Mouse (Mus musculus) hindbrain, embryonic 16.5 days (tissue): ENCODE results near the gene Gm48552. TPM values are rescaled to one million over a fixed set of nuclear protein-coding genes. Genes with fewer than 3 reads are reported as not detected.
A peak's percentile ranks its signal among the peaks of the same experiment; 100 is the strongest.

Source experiments
- ATAC-seq: fragments of 200-750 bp; cut with Nextera tagmentation; 2 replicates; pipeline ENCODE4 v1.8.0; 2017; ENCODE audit warnings: moderate TSS enrichment, moderate library complexity
- H3K27ac ChIP-seq: fragments of 300-500 bp; sonication (generic); 2 replicates; pipeline ENCODE4 v1.5.1; 2014; ENCODE audit warnings: low read depth, mild to moderate bottlenecking, control low read depth, low read length, moderate library complexity
- H3K27me3 ChIP-seq: fragments of 300-500 bp; sonication (generic); replicated peaks from 2 replicates; pipeline ENCODE4 v1.6.1; 2014; ENCODE audit warnings: low read length; ENCODE audit not compliant: control insufficient read depth, insufficient read depth
- H3K36me3 ChIP-seq: fragments of 300-500 bp; sonication (generic); 2 replicates; pipeline ENCODE4 v1.6.1; 2014; ENCODE audit warnings: mild to moderate bottlenecking, low read length, moderate library complexity, mixed read lengths; ENCODE audit not compliant: control insufficient read depth, insufficient read depth
- H3K4me1 ChIP-seq: fragments of 300-500 bp; sonication (generic); 2 replicates; pipeline ENCODE4 v1.6.1; 2014; ENCODE audit warnings: low read depth, low read length; ENCODE audit not compliant: control insufficient read depth, insufficient read depth
- H3K4me2 ChIP-seq: fragments of 300-500 bp; sonication (generic); 2 replicates; pipeline ENCODE4 v1.6.1; 2014; ENCODE audit warnings: mild to moderate bottlenecking, low read length, control low read depth, moderate library complexity
- H3K4me3 ChIP-seq: fragments of 300-500 bp; sonication (generic); 2 replicates; pipeline ENCODE4 v1.5.1; 2014; ENCODE audit warnings: mild to moderate bottlenecking, low read length, control low read depth, moderate library complexity
- H3K9ac ChIP-seq: fragments of 300-500 bp; sonication (generic); 2 replicates; pipeline ENCODE4 v1.6.1; 2014; ENCODE audit warnings: low read depth, mild to moderate bottlenecking, control low read depth, low read length, moderate library complexity
- H3K9me3 ChIP-seq: fragments of 300-500 bp; sonication (generic); 2 replicates; pipeline ENCODE4 v1.6.1; 2014; ENCODE audit warnings: mild to moderate bottlenecking, low read length, moderate library complexity; ENCODE audit not compliant: control insufficient read depth
- WGBS: fragments of 180-500 bp; shearing (Covaris S2); extraction: QIAGEN DNeasy Blood & Tissue Kit; methylation state at CpG from one replicate; pipeline ENCODE4 v1.1.7; 2014; 5-methylcytosine and 5-hydroxymethylcytosine counted together
- polyA plus RNA-seq: library from polyadenylated mRNA; unstranded; fragments of >200 nt; fragmentation: Nextera tagmentation; extraction: Ambion mirVana; gene quantifications from 2 replicates; pipeline ENCODE4 v1.2.1, GENCODE M21; 2015

Gene Gm48552
- polyA plus RNA-seq, 1 experiment from 2014 or later: 1.5 TPM

GRCm38 (mm10) chr10:81401521-81402226 is 12.9 kb downstream of the Gm48552 start:
- Histone ChIP-seq H3K4me3 (no peak overlapping the region), H3K4me2 (peak overlapping the region; percentile 28), H3K9me3 (no peaks in the 10 kb centered on the region), H3K27me3 (no peaks in the 10 kb centered on the region), H3K9ac (peak overlapping the region; percentile 45), H3K27ac (peak overlapping the region; percentile 81), H3K36me3 (peaks cover 22% of the 10 kb centered on the region), H3K4me1 (peaks cover 29% of the 10 kb centered on the region)
- whole genome bisulfite sequencing: 4% methylated on average over 17 of the region's 18 CpGs
- ATAC-seq: peak; percentile 74

- Histone ChIP-seq H3K9ac (peak overlapping the region; percentile 45), H3K4me1 (peaks cover 31% of the 10 kb centered on the region), H3K4me3 (no peak overlapping the region), H3K27me3 (no peaks in the 10 kb centered on the region), H3K27ac (peak overlapping the region; percentile 81), H3K4me2 (peak overlapping the region; percentile 28), H3K36me3 (peaks cover 27% of the 10 kb centered on the region), H3K9me3 (no peaks in the 10 kb centered on the region)
- no peak for ATAC-seq
- WGBS: 10% methylated on average over 7 of the region's 7 CpGs
These were observed 13.5 kb downstream of the Gm48552 start for GRCm38 (mm10) chr10:81402227-81402765.

- Histone ChIP-seq H3K27ac (no peak overlapping the region; the same call in 1 of the 2 replicates), H3K4me1 (peaks cover 39% of the 10 kb centered on the region), H3K9ac (peak overlapping the region; percentile 27; the same call in 1 of the 2 replicates), H3K27me3 (no peaks in the 10 kb centered on the region), H3K9me3 (no peaks in the 10 kb centered on the region), H3K36me3 (peaks cover 27% of the 10 kb centered on the region), H3K4me2 (no peak overlapping the region), H3K4me3 (no peak overlapping the region)
- no peak for ATAC-seq
- WGBS: 37% methylated on average over 10 of the region's 10 CpGs
These were observed 14.7 kb downstream of the Gm48552 start for GRCm38 (mm10) chr10:81403511-81403910.

GRCm38 (mm10) chr10:81404082-81404481 is 15.3 kb downstream of the Gm48552 start:
- Histone ChIP-seq H3K27me3 (peaks cover 3% of the 10 kb centered on the region; the same call in 1 of the 2 replicates), H3K4me3 (no peak overlapping the region), H3K9ac (no peak overlapping the region), H3K27ac (no peak overlapping the region), H3K4me2 (no peak overlapping the region), H3K9me3 (no peaks in the 10 kb centered on the region), H3K36me3 (peaks cover 27% of the 10 kb centered on the region), H3K4me1 (peaks cover 39% of the 10 kb centered on the region)
- WGBS: 32% methylated on average over 9 of the region's 9 CpGs
- ATAC-seq: no peak

GRCm38 (mm10) chr10:81404720-81405119 is 15.9 kb downstream of the Gm48552 start:
- peak overlapping the region; percentile 35 for H3K9ac ChIP-seq
- H3K4me2 ChIP-seq: no peak overlapping the region
- H3K4me1 ChIP-seq: peaks cover 39% of the 10 kb centered on the region
- 61% methylated on average over 17 of the region's 18 CpGs for WGBS
- no peak for ATAC-seq
- no peak overlapping the region for H3K27ac ChIP-seq
- H3K9me3 ChIP-seq: no peaks in the 10 kb centered on the region
- H3K4me3 ChIP-seq: no peak overlapping the region
- H3K36me3 ChIP-seq: peaks cover 27% of the 10 kb centered on the region
- H3K27me3 ChIP-seq: peaks cover 3% of the 10 kb centered on the region; the same call in 1 of the 2 replicates

- ATAC-seq: no peak
- no peak overlapping the region for H3K9ac ChIP-seq
- H3K4me1 ChIP-seq: peaks cover 40% of the 10 kb centered on the region
- peaks cover 3% of the 10 kb centered on the region; the same call in 1 of the 2 replicates for H3K27me3 ChIP-seq
- WGBS: 49% methylated on average over 13 of the region's 13 CpGs
- no peak overlapping the region for H3K4me2 ChIP-seq
- H3K4me3 ChIP-seq: no peak overlapping the region
- peaks cover 21% of the 10 kb centered on the region for H3K36me3 ChIP-seq
- no peak overlapping the region for H3K27ac ChIP-seq
- no peaks in the 10 kb centered on the region for H3K9me3 ChIP-seq
These were observed 16.9 kb downstream of the Gm48552 start for GRCm38 (mm10) chr10:81405588-81406201.

GRCm38 (mm10) chr10:81406504-81407440 is 18.0 kb downstream of the Gm48552 start:
- H3K9ac ChIP-seq: no peak overlapping the region
- H3K9me3 ChIP-seq: no peaks in the 10 kb centered on the region
- no peak overlapping the region for H3K4me3 ChIP-seq
- H3K4me2 ChIP-seq: peak overlapping the region; percentile 29
- 29% methylated on average over 24 of the region's 24 CpGs for WGBS
- H3K36me3 ChIP-seq: peaks cover 21% of the 10 kb centered on the region
- no peak for ATAC-seq
- peaks cover 42% of the 10 kb centered on the region for H3K4me1 ChIP-seq
- peaks cover 3% of the 10 kb centered on the region; the same call in 1 of the 2 replicates for H3K27me3 ChIP-seq
- peak overlapping the region; percentile 26; the same call in 1 of the 2 replicates for H3K27ac ChIP-seq

- peak overlapping the region; percentile 29 for H3K4me2 ChIP-seq
- H3K4me3 ChIP-seq: no peak overlapping the region
- H3K9me3 ChIP-seq: no peaks in the 10 kb centered on the region
- peaks cover 3% of the 10 kb centered on the region; the same call in 1 of the 2 replicates for H3K27me3 ChIP-seq
- H3K27ac ChIP-seq: peak overlapping the region; percentile 26; the same call in 1 of the 2 replicates
- H3K36me3 ChIP-seq: peaks cover 21% of the 10 kb centered on the region
- H3K4me1 ChIP-seq: peaks cover 40% of the 10 kb centered on the region
- 0 out of 2 replicates have a peak, but pooled peaks have one; percentile 2 for ATAC-seq
- H3K9ac ChIP-seq: no peak overlapping the region
- 24% methylated on average over 31 of the region's 31 CpGs for WGBS
These were observed 19.0 kb downstream of the Gm48552 start for GRCm38 (mm10) chr10:81407539-81408423.
